Mouse (Mus musculus) layer of hippocampus, adult 2 months (tissue): ENCODE results near the gene Acp6. TPM values are rescaled to one million over a fixed set of nuclear protein-coding genes. Genes with fewer than 3 reads are reported as not detected.

ENCODE experiments used
- DNase-seq, 2 experiments: peaks; one replicate each; pipeline ENCODE4 v3.0.0; 2022; ENCODE audit warnings: low spot score in 2 of 2
- H3K27ac ChIP-seq: fragments of 200-600 bp; 2 replicates; pipeline ENCODE4 v1.8.1; 2022
- H3K4me3 ChIP-seq: fragments of 200-600 bp; 2 replicates; pipeline ENCODE4 v1.8.1; 2022; ENCODE audit warnings: mild to moderate bottlenecking
- CTCF ChIP-seq: fragments of 200-600 bp; conservative IDR thresholded peaks from 2 replicates; pipeline ENCODE4 v1.8.1; 2022; ENCODE audit warnings: antibody characterized with exemption, mild to moderate bottlenecking, moderate library complexity
- total RNA-seq, 2 experiments: library from RNA; stranded (reverse); gene quantifications; 2 replicates each; pipeline ENCODE4 v1.2.3; 2021

The Acp6 gene
- total RNA-seq, 2 experiments from 2014 or later = 35.9 to 37.7 TPM

- DNase-seq = no peak
- Histone ChIP-seq H3K4me3 (no peak overlapping the region), H3K27ac (no peak overlapping the region)
- no peak for TF ChIP-seq CTCF
These were observed 3.2 kb downstream of the Acp6 start for GRCm38 (mm10) chr3:97161773-97162172.

GRCm38 (mm10) chr3:97164477-97164876 is 5.9 kb downstream of the Acp6 start:
- Histone ChIP-seq H3K4me3 (no peak overlapping the region), H3K27ac (no peak overlapping the region)
- DNase-seq = no peak
- TF ChIP-seq CTCF = no peak

- no peak for TF ChIP-seq CTCF
- DNase-seq = no peak
- no peak overlapping the region for H3K4me3 ChIP-seq
These were observed 8.5 kb downstream of the Acp6 start for GRCm38 (mm10) chr3:97167126-97167525.

GRCm38 (mm10) chr3:97171531-97171930 is 13.0 kb downstream of the Acp6 start:
- Histone ChIP-seq H3K4me3 (no peak overlapping the region), H3K27ac (no peak overlapping the region)
- no peak for DNase-seq
- no peak for TF ChIP-seq CTCF

More at GRCm38 (mm10) chr3:97167126-97167525, 8.5 kb downstream of the Acp6 start:
- no peak overlapping the region for H3K27ac ChIP-seq

GRCm38 (mm10) chr3:97172231-97172630 is 13.7 kb downstream of the Acp6 start:
- Histone ChIP-seq H3K27ac (no peak overlapping the region), H3K4me3 (no peak overlapping the region)
- no peak for DNase-seq
- no peak for TF ChIP-seq CTCF

- H3K27ac ChIP-seq = no peak overlapping the region
- TF ChIP-seq CTCF = no peak
- H3K4me3 ChIP-seq = no peak overlapping the region
- DNase-seq = no peak
These were observed 14.1 kb downstream of the Acp6 start for GRCm38 (mm10) chr3:97172632-97173031.

GRCm38 (mm10) chr3:97178885-97179284 is 20.3 kb downstream of the Acp6 start:
- TF ChIP-seq CTCF = no peak
- no peak overlapping the region for H3K27ac ChIP-seq
- DNase-seq = no peak
- H3K4me3 ChIP-seq = no peak overlapping the region

GRCm38 (mm10) chr3:97180527-97180926 is 21.9 kb downstream of the Acp6 start:
- DNase-seq = no peak
- no peak for TF ChIP-seq CTCF
- H3K27ac ChIP-seq = no peak overlapping the region
- H3K4me3 ChIP-seq = no peak overlapping the region

- TF ChIP-seq CTCF = peak; percentile 82
These were observed 25.2 kb downstream of the Acp6 start for GRCm38 (mm10) chr3:97183810-97184209.

GRCm38 (mm10) chr3:97185098-97185860 is 26.7 kb downstream of the Acp6 start:
- peak; percentile 98 for TF ChIP-seq CTCF
- H3K27ac ChIP-seq = no peak overlapping the region
- no peak overlapping the region for H3K4me3 ChIP-seq
- DNase-seq = peak; percentile 70 to 77

More at GRCm38 (mm10) chr3:97183810-97184209, 25.2 kb downstream of the Acp6 start:
- DNase-seq = no peak
- H3K27ac ChIP-seq = no peak overlapping the region
- no peak overlapping the region for H3K4me3 ChIP-seq

- no peak overlapping the region for H3K4me3 ChIP-seq
- no peak overlapping the region for H3K27ac ChIP-seq
- no peak for DNase-seq
- TF ChIP-seq CTCF = no peak
These were observed 38.0 kb downstream of the Acp6 start for GRCm38 (mm10) chr3:97196571-97196970.

GRCm38 (mm10) chr3:97199261-97199660 is 40.7 kb downstream of the Acp6 start:
- no peak for TF ChIP-seq CTCF
- no peak for DNase-seq
- no peak overlapping the region for H3K27ac ChIP-seq
- H3K4me3 ChIP-seq = no peak overlapping the region

GRCm38 (mm10) chr3:97201943-97202342 is 43.4 kb downstream of the Acp6 start:
- Histone ChIP-seq H3K27ac (no peak overlapping the region), H3K4me3 (no peak overlapping the region)
- peak; percentile 32 to 57 for DNase-seq
- peak; percentile 95 for TF ChIP-seq CTCF

GRCm38 (mm10) chr3:97203880-97204279 is 45.3 kb downstream of the Acp6 start:
- TF ChIP-seq CTCF = no peak
- DNase-seq = no peak
- Histone ChIP-seq H3K27ac (no peak overlapping the region), H3K4me3 (no peak overlapping the region)
